ENCODE assay signal across 8 mouse cellular contexts in the genomic region with DNA sequence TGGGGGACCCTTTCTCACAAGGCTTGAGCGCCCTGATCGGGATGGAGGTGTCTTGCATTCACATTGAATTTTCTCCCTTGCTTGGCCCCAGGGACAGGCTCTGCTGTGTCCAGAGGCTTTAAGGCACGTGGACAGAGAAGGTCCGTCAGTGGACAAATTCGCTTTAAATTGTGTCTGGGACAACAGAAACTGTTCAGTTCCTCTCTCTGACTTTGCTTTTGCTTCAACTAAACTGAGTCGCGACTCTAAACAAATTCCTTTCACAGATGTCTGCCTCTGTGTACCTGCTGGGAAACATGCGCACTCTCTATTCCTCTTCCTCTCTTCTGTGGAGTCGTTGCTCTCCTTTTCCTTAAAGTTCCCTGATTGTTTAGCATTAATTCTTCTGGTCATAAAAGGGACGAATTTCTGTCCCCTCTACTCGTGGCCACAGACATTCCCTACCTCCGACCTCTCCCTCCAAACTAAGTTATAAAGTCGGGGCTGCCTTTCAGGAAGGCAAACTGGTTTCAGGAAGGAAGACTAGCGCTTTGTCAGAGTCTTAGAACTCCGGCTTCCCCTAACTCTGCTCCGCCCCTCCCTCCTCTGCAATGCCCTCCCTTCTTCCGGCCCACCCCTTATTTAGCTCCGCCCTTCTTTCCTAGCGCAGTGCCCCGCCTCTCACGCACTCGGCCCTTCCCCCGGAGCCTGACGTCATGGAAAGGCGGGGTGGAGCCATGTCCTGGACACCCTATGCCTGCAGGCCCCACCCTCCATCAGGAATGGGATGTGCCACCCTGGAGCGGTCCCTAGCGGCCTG. TPM values are rescaled to one million over a fixed set of nuclear protein-coding genes. Genes with fewer than 3 reads are reported as not detected.
DNase-seq lines count a peak whose midpoint lies in the region; ATAC-seq and TF ChIP-seq lines count a peak whose summit lies in the region.

No protein-coding gene starts in this region.

- H3K4me3 ChIP-seq in CH12.LX (replicated peaks in 1 of 3; ENCODE audit: low read depth in 2 of 3, low read length in 2 of 3, poor library complexity in 1 of 3): peak overlapping the region; percentile 58 to 61 (median 61)
- H3K4me3 ChIP-seq in forebrain, embryonic 13.5 days: peak overlapping the region; percentile 39
- peak overlapping the region; percentile 39 for H3K4me3 ChIP-seq in neural tube, embryonic 15.5 days (replicated peaks)

- H3K27me3 ChIP-seq in CH12.LX (replicated peaks): no peaks in the 10 kb centered on the region
- H3K27me3 ChIP-seq in forebrain, embryonic 13.5 days: no peaks in the 10 kb centered on the region
- no peaks in the 10 kb centered on the region for H3K27me3 ChIP-seq in neural tube, embryonic 15.5 days (replicated peaks)

- H3K36me3 ChIP-seq in CH12.LX (replicated peaks in 1 of 2; ENCODE audit: control insufficient read depth in 1 of 2, insufficient read depth in 1 of 2, low read length in 1 of 2): peaks cover 0 to 22% of the 10 kb centered on the region in 2 experiments
- H3K36me3 ChIP-seq in forebrain, embryonic 13.5 days (ENCODE audit: poor library complexity, severe bottlenecking): no peaks in the 10 kb centered on the region
- no peaks in the 10 kb centered on the region for H3K36me3 ChIP-seq in neural tube, embryonic 15.5 days

- peak overlapping the region; percentile 74 for H3K9ac ChIP-seq in CH12.LX (ENCODE audit: insufficient read depth, low read depth)
- peak overlapping the region; percentile 62 for H3K9ac ChIP-seq in forebrain, embryonic 13.5 days
- H3K9ac ChIP-seq in neural tube, embryonic 15.5 days (replicated peaks): peak overlapping the region; percentile 37

- peak overlapping the region; percentile 64 for H3K4me2 ChIP-seq in CH12.LX (ENCODE audit: insufficient read depth, low read depth, poor library complexity, severe bottlenecking)
- H3K4me2 ChIP-seq in forebrain, embryonic 13.5 days: peak overlapping the region; percentile 67
- H3K4me2 ChIP-seq in neural tube, embryonic 15.5 days: peak overlapping the region; percentile 69

- 0 out of 2 replicates have a peak, but pooled peaks cover 6% of the 10 kb centered on the region for H3K79me2 ChIP-seq in CH12.LX (replicated peaks; ENCODE audit: control insufficient read depth, extremely low read depth, insufficient read depth, poor library complexity, severe bottlenecking)

- peak; percentile 96 for TF ChIP-seq POLR2A in CH12.LX (IDR thresholded peaks at IDR 0.05; ENCODE audit: low read depth, low read length)

- peak overlapping the region; percentile 72 for H3K27ac ChIP-seq in CH12.LX (ENCODE audit: insufficient read depth, low read depth)
- peak overlapping the region; percentile 48 for H3K27ac ChIP-seq in forebrain, embryonic 13.5 days
- peak overlapping the region; percentile 80 for H3K27ac ChIP-seq in neural tube, embryonic 15.5 days (replicated peaks)

- H3K9me3 ChIP-seq in CH12.LX (replicated peaks; ENCODE audit: low read length): no peaks in the 10 kb centered on the region
- no peaks in the 10 kb centered on the region; the same call in 1 of the 2 replicates for H3K9me3 ChIP-seq in forebrain, embryonic 13.5 days (replicated peaks)
- H3K9me3 ChIP-seq in neural tube, embryonic 15.5 days (replicated peaks): no peaks in the 10 kb centered on the region

- TF ChIP-seq RAD21 in CH12.LX (IDR thresholded peaks at IDR 0.05; ENCODE audit: low read depth, low read length): peak; percentile 77

- in situ Hi-C loops in CH12.LX (cut with MboI; ENCODE audit: low pct_ligation_motif_present, low pct_unique_long_range_greater_than_20kb, low sequenced_read_pairs): no loop called here

- TF ChIP-seq EP300 in CH12.LX (IDR thresholded peaks at IDR 0.05; ENCODE audit: low read length): peak; percentile 61

- peak in 1 of 2 experiments; percentile 78; a peak in 1 of 4 replicates for TF ChIP-seq CTCF in CH12.LX (conservative IDR thresholded peaks at IDR 0.05 in 1 of 2, IDR thresholded peaks at IDR 0.05 in 1 of 2; ENCODE audit: low read depth in 2 of 2, low read length in 2 of 2)

- peak; percentile 99 for ATAC-seq in forebrain, embryonic 13.5 days
- peak; percentile 97 for ATAC-seq in neural tube, embryonic 15.5 days (ENCODE audit: low FRiP score)

- peak; percentile 99 for DNase-seq in CH12.LX (ENCODE audit: extremely low read depth)
- peak; percentile 99 for DNase-seq in c-Kit-positive CD71-positive TER-119-positive erythroid progenitor cells, embryonic 14.5 days (ENCODE audit: low spot score)
- peak; percentile 98 to 99 for DNase-seq in heart, postnatal 14 days
- peak; percentile 99 for DNase-seq in layer of hippocampus, adult 11-12 months (ENCODE audit: low spot score)
- peak; percentile 99 for DNase-seq in lung, adult 18-20 months
- DNase-seq in testis, postnatal 14 days (ENCODE audit: low spot score): peak; percentile 95

- intact Hi-C loops in heart, postnatal 14 days (cut with DNase I): loop anchor here (2.0 kb wide), 1 partner anchor 54 kb away; no protein-coding TSS in a partner anchor

- H3K4me1 ChIP-seq in CH12.LX (ENCODE audit: control insufficient read depth in 1 of 2, insufficient read depth in 2 of 2): peaks cover 22 to 82% of the 10 kb centered on the region in 2 experiments
- H3K4me1 ChIP-seq in forebrain, embryonic 13.5 days: peaks cover 21% of the 10 kb centered on the region
- peaks cover 27% of the 10 kb centered on the region for H3K4me1 ChIP-seq in neural tube, embryonic 15.5 days

- WGBS in forebrain, embryonic 13.5 days: under 1% methylated on average over 27 of the region's 27 CpGs
- 2% methylated on average over 27 of the region's 27 CpGs for WGBS in neural tube, embryonic 15.5 days

- dilution Hi-C loops in CH12.LX (cut with MboI; ENCODE audit: extremely low pct_ligation_motif_present, extremely low pct_unique_long_range_greater_than_20kb, low sequenced_read_pairs): no loop called here

TF ChIP-seq in CH12.LX, 34 proteins besides CTCF, POLR2A, EP300 and RAD21 (continues in another document):
- TF ChIP-seq MEF2A (IDR thresholded peaks at IDR 0.05; ENCODE audit: borderline replicate concordance, low read depth, low read length) (peak; percentile 85), ZMIZ1 (IDR thresholded peaks at IDR 0.05; ENCODE audit: low read depth, low read length) (peak; percentile 82), MYC (IDR thresholded peaks at IDR 0.05; ENCODE audit: low read depth, low read length) (peak; percentile 84), ELF1 (IDR thresholded peaks at IDR 0.05; ENCODE audit: low read depth, low read length) (peak; percentile 89), IRF4 (IDR thresholded peaks at IDR 0.05; ENCODE audit: low read depth, low read length) (peak; percentile 50), MAX (IDR thresholded peaks at IDR 0.05; ENCODE audit: low read length) (peak; percentile 89), ZKSCAN1 (IDR thresholded peaks at IDR 0.05; ENCODE audit: borderline replicate concordance, low read depth, low read length) (no peak), MAFK (IDR thresholded peaks at IDR 0.05; ENCODE audit: insufficient replicate concordance, low read length) (no peak), GABPA (IDR thresholded peaks at IDR 0.05; ENCODE audit: insufficient replicate concordance, low read depth, low read length) (no peak), POLR2AphosphoS2 (IDR thresholded peaks at IDR 0.05; ENCODE audit: low read depth, low read length) (peak; percentile 94), HCFC1 (IDR thresholded peaks at IDR 0.05; ENCODE audit: low read depth, low read length) (peak; percentile 28), SMC3 (IDR thresholded peaks at IDR 0.05; ENCODE audit: low read depth, low read length) (peak; percentile 80), SIN3A (IDR thresholded peaks at IDR 0.05; ENCODE audit: low read length) (peak; percentile 70; the same call in 1 of the 2 replicates), CHD1 (IDR thresholded peaks at IDR 0.05; ENCODE audit: low read depth, low read length) (0 out of 2 replicates have a peak, but pooled peaks have one; percentile 15), ETS1 (conservative IDR thresholded peaks at IDR 0.05; ENCODE audit: low read depth, low read length) (peak; percentile 72; the same call in 1 of the 2 replicates), CHD2 (IDR thresholded peaks at IDR 0.05; ENCODE audit: low read length) (peak; percentile 65), BHLHE40 (IDR thresholded peaks at IDR 0.05; ENCODE audit: low read depth, low read length) (peak; percentile 42), RCOR1 (conservative IDR thresholded peaks at IDR 0.05; ENCODE audit: low read depth, low read length) (no peak; the same call in 1 of the 2 replicates), TBP (conservative IDR thresholded peaks at IDR 0.05; ENCODE audit: low read depth, low read length) (peak; percentile 81), NRF1 (IDR thresholded peaks at IDR 0.05; ENCODE audit: low read depth, low read length) (peak; percentile 59), USF2 (conservative IDR thresholded peaks at IDR 0.05; ENCODE audit: low read depth, low read length) (no peak), ZC3H11A (IDR thresholded peaks at IDR 0.05; ENCODE audit: low read depth, low read length) (peak; percentile 57; the same call in 1 of the 2 replicates), MAZ (IDR thresholded peaks at IDR 0.05; ENCODE audit: low read depth, low read length) (peak; percentile 98), JUND (conservative IDR thresholded peaks at IDR 0.05; ENCODE audit: low read depth, low read length) (peak; percentile 19; the same call in 1 of the 2 replicates), PAX5 (IDR thresholded peaks at IDR 0.05; ENCODE audit: low read length) (no peak), E2F4 (IDR thresholded peaks at IDR 0.05; ENCODE audit: insufficient replicate concordance, low read depth, low read length) (no peak), MXI1 (IDR thresholded peaks at IDR 0.05; ENCODE audit: low read depth, low read length) (peak; percentile 74), JUN (IDR thresholded peaks at IDR 0.05; ENCODE audit: insufficient read depth, low read depth, low read length) (no peak), UBTF (IDR thresholded peaks at IDR 0.05; ENCODE audit: low read depth, low read length) (no peak; the same call in 1 of the 2 replicates), KAT2A (IDR thresholded peaks at IDR 0.05; ENCODE audit: insufficient replicate concordance, low read length) (no peak), NELFE (IDR thresholded peaks at IDR 0.05; ENCODE audit: low read depth, low read length) (peak; percentile 79), USF1 (IDR thresholded peaks at IDR 0.05; ENCODE audit: low read depth, low read length) (no peak), TCF12 (IDR thresholded peaks at IDR 0.05; ENCODE audit: low read depth, low read length) (no peak; the same call in none of the 2 replicates)

RNA-seq across cellular contexts. Expression of gene Itpkb, which starts 56.9 kb away (rescaled TPM):
- total RNA-seq in CH12.LX (2012; rRNA removed): 8.4 and 10.6 TPM in 2 replicates
- 3.9 and 4.2 TPM in 2 replicates for total RNA-seq in CH12.LX (2014; rRNA removed)
- 13.5 and 14.4 TPM in 2 replicates for polyA plus RNA-seq in CH12.LX (2012; ENCODE audit: insufficient read length, low read depth)
- 2.3 and 2.5 TPM in 2 replicates for polyA plus RNA-seq in forebrain, embryonic 13.5 days (2015; fragmentation: Nextera tagmentation; extraction: Ambion mirVana)
- 10 to 100 TPM; 76.8 to 79.6 TPM for total RNA-seq in heart, postnatal 14 days (2021)
- 4.1 and 5.3 TPM in 2 replicates for polyA plus RNA-seq in neural tube, embryonic 15.5 days (2015; fragmentation: Nextera tagmentation; extraction: Ambion mirVana)

Comparison
In these comparisons a context has a peak if more than half of its experiments do, and no peak if none do; other contexts are left out.
1. Peak in every context shown above with its lines: DNase-seq, ATAC-seq, H3K4me3 ChIP-seq and H3K27ac ChIP-seq.